Mouse (Mus musculus) brain, embryonic 14.5 days (tissue): Measurements from ENCODE around the gene Senp5.

Source experiments
- CTCF ChIP-seq: fragments of 200-500 bp; IDR thresholded peaks from 2 replicates; pipeline ENCODE4 v1.5.1; 2012; ENCODE audit warnings: inconsistent platforms, mild to moderate bottlenecking, moderate library complexity, borderline replicate concordance; ENCODE audit not compliant: insufficient read depth, insufficient read length; ENCODE audit errors: extremely low read depth
- POLR2A ChIP-seq: fragments of 200-500 bp; IDR thresholded peaks from 2 replicates; pipeline ENCODE4 v1.6.1; 2012; ENCODE audit warnings: mild to moderate bottlenecking, inconsistent platforms, borderline replicate concordance; ENCODE audit not compliant: poor library complexity, insufficient read depth, insufficient read length, severe bottlenecking; ENCODE audit errors: extremely low read depth

GRCm38 (mm10) chr16:31940586-31940985, 62.5 kb downstream of the Senp5 start:
- TF ChIP-seq CTCF = no peak
- TF ChIP-seq POLR2A = no peak
